Mouse (Mus musculus) forebrain, embryonic 16.5 days (tissue): ENCODE data around the gene Tcf20. TPM values are rescaled to one million over a fixed set of nuclear protein-coding genes. Genes with fewer than 3 reads are reported as not detected.

ENCODE experiments used
- ATAC-seq: fragments of 200-750 bp; cut with Nextera tagmentation; 2 replicates; pipeline ENCODE4 v1.8.0; 2017; ENCODE audit warnings: mild to moderate bottlenecking, moderate library complexity
- H3K27ac ChIP-seq: fragments of 300-500 bp; sonication (generic); 2 replicates; pipeline ENCODE4 v1.5.1; 2014; ENCODE audit warnings: low read length, control low read depth
- H3K27me3 ChIP-seq: fragments of 300-500 bp; sonication (generic); replicated peaks from 2 replicates; pipeline ENCODE4 v1.6.1; 2014; ENCODE audit warnings: low read length; ENCODE audit not compliant: control insufficient read depth, insufficient read depth
- H3K36me3 ChIP-seq: fragments of 300-500 bp; sonication (generic); 2 replicates; pipeline ENCODE4 v1.6.1; 2014; ENCODE audit not compliant: control insufficient read depth, insufficient read depth
- H3K4me1 ChIP-seq: fragments of 300-500 bp; sonication (generic); replicated peaks from 2 replicates; pipeline ENCODE4 v1.6.1; 2014; ENCODE audit warnings: low read length; ENCODE audit not compliant: control insufficient read depth, insufficient read depth
- H3K4me2 ChIP-seq: fragments of 300-500 bp; sonication (generic); 2 replicates; pipeline ENCODE4 v1.6.1; 2014; ENCODE audit warnings: mild to moderate bottlenecking, low read length, control low read depth
- H3K4me3 ChIP-seq: fragments of 300-500 bp; sonication (generic); replicated peaks from 2 replicates; pipeline ENCODE4 v1.5.1; 2014; ENCODE audit warnings: mild to moderate bottlenecking, low read length, control low read depth
- H3K9ac ChIP-seq: fragments of 300-500 bp; sonication (generic); replicated peaks from 2 replicates; pipeline ENCODE4 v1.6.1; 2014; ENCODE audit warnings: low read depth, low read length, control low read depth
- H3K9me3 ChIP-seq: fragments of 300-500 bp; sonication (generic); 2 replicates; pipeline ENCODE4 v1.6.1; 2016; ENCODE audit warnings: low read length; ENCODE audit not compliant: control insufficient read depth
- WGBS: fragments of 180-500 bp; shearing (Covaris S2); extraction: QIAGEN DNeasy Blood & Tissue Kit; methylation state at CpG from one replicate; pipeline ENCODE4 v1.1.7; 2014; 5-methylcytosine and 5-hydroxymethylcytosine counted together
- microRNA-seq: library from miRNA; unstranded; fragments of <30 nt; microRNA quantifications from one replicate; pipeline ENCODE4, GENCODE M21; 2017
- polyA plus RNA-seq: library from polyadenylated mRNA; unstranded; fragments of >200 nt; fragmentation: Nextera tagmentation; extraction: Ambion mirVana; gene quantifications from 2 replicates; pipeline ENCODE4 v1.2.1, GENCODE M21; 2015

Gene Tcf20
- polyA plus RNA-seq, 1 experiment from 2014 or later, result 18.6 TPM

- Histone ChIP-seq H3K9me3 (no peaks in the 10 kb centered on the region), H3K27ac (no peak overlapping the region), H3K27me3 (no peaks in the 10 kb centered on the region), H3K4me1 (no peaks in the 10 kb centered on the region), H3K9ac (no peak overlapping the region), H3K36me3 (no peaks in the 10 kb centered on the region), H3K4me2 (no peak overlapping the region), H3K4me3 (no peak overlapping the region)
- ATAC-seq, result no peak
- WGBS, result 88% methylated on average over 2 of the region's 2 CpGs
Measured at GRCm38 (mm10) chr15:82765943-82766342, 221.7 kb downstream of the Tcf20 start.

DNA sequence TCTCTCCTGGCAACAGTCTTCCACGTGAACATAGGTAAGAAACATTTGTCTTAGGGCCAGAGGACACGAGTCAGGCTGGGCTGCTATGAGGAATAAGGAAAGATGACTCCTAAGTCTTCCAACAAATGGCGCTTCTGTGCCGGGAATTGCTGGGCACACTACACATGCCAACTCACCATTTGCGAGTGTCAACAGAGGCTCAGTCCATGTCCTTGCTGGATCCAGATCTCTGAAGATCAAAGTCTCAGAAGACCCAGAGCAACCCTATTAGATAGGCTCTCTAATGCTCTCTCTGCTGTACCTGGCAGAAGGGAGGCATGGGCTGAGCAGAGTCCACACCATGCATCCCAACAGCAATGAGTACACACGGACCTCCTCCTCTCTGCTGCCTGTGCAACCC lies 222.8 kb downstream of the Tcf20 start:
- H3K4me1 ChIP-seq, result no peaks in the 10 kb centered on the region
- H3K27ac ChIP-seq, result no peak overlapping the region
- no peak overlapping the region for H3K9ac ChIP-seq
- no peak overlapping the region for H3K4me2 ChIP-seq
- H3K27me3 ChIP-seq, result no peaks in the 10 kb centered on the region
- ATAC-seq, result no peak
- WGBS, result 84% methylated on average over 6 of the region's 6 CpGs
- no peaks in the 10 kb centered on the region for H3K9me3 ChIP-seq
- H3K36me3 ChIP-seq, result no peaks in the 10 kb centered on the region
- no peak overlapping the region for H3K4me3 ChIP-seq

GRCm38 (mm10) chr15:82763631-82764420 lies 223.8 kb downstream of the Tcf20 start, which contains the start of gene Cyp2d40:
Cyp2d40 (minus strand) TSS chr15:82764183.
- Histone ChIP-seq H3K4me1 (no peaks in the 10 kb centered on the region), H3K27ac (no peak within 1 kb of the TSS), H3K36me3 (no peaks in the 10 kb centered on the region), H3K9me3 (no peaks in the 10 kb centered on the region), H3K4me2 (no peak within 1 kb of the TSS), H3K4me3 (no peak within 1 kb of the TSS), H3K27me3 (no peaks in the 10 kb centered on the region), H3K9ac (no peak within 1 kb of the TSS)
- 91% methylated on average over 9 of the region's 9 CpGs for WGBS
- no peak for ATAC-seq

Small RNA genes within 50 kb of the gene (microRNA-seq; reads per million reads assigned to microRNA genes)
- gene Gm27618 (not detected), gene Mir3080 (40.7 reads per million, percentile 41 among the genes with 10 or more reads in this experiment)

Other genes starting within 250 kb of the Tcf20 start
- gene Cyp2d40, start 223.7 kb downstream of the Tcf20 start, polyA plus RNA-seq, result not detected in 2 replicates
- gene Cyp2d26, start 193.6 kb downstream of the Tcf20 start, polyA plus RNA-seq, result 0.14 TPM in 1 of 2 replicates, not detected in the other
- 1.5 and 1.7 TPM in 2 replicates for gene Nfam1, start 45.4 kb upstream of the Tcf20 start, polyA plus RNA-seq
- 24.6 and 30.2 TPM in 2 replicates for gene Serhl, start 101.6 kb upstream of the Tcf20 start, polyA plus RNA-seq
- 85.1 and 90.8 TPM in 2 replicates for gene Rrp7a, start 134.9 kb upstream of the Tcf20 start, polyA plus RNA-seq
- 154 and 160 TPM in 2 replicates for gene Poldip3, start 161.5 kb upstream of the Tcf20 start, polyA plus RNA-seq
- gene Cyb5r3, start 184.7 kb upstream of the Tcf20 start, polyA plus RNA-seq, result 92.1 and 112 TPM in 2 replicates